Mouse (Mus musculus) T-cell, adult 66 days (primary cell): ENCODE measurements around the gene Gpr18. TPM values are rescaled to one million over a fixed set of nuclear protein-coding genes. Genes with fewer than 3 reads are reported as not detected.

ENCODE experiments used
- total RNA-seq, 2 experiments: library from RNA; stranded (reverse); gene quantifications; 3 replicates in 1 of 2; 4 replicates in 1 of 2; pipeline ENCODE4 v1.2.4; 2023

Gpr18 gene
- 10 to 100 TPM; 80.0 to 90.3 TPM for total RNA-seq

DNA sequence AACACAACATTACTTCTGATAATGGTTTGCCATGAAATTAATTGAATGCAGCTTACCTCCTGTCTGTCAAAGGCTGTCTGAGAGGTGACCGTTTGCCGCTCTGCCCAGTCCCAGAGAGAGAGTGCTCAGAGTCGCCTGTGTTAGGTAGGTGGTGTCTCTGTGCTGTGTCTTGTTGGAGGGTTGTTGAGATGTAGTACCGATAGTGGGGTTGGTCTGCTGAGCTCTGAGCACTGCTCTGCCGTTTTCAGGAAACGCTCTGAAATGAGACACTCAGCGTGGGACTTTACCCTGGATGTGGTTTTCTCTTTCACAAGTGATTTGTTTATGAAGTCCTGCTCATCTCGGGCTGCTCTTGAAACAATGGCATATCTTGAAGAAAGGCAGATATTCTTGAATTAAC is at the start of gene Gpr18:
TSS of gene Gpr18 (minus strand) at position 161 of the 400 bp plus-strand sequence.

DNA sequence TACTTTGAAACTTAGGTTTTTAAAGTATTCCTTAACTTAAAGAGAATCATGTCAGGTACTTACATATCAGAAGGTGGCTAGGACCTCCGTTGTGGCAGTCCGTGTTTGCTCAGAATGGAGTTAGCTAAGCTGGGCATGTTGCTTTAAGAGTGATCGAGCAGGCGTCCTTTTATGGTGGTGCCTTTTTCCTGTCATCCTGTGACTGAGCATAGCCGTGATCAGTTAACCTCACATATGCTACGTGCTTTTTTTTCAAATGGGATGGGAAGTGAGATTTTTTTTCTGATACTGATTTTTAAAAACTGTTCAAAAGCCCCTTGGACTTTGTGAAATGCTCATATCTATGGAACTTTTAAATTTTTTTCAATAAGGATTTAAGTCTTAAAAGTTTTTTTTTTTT is 49.4 kb upstream of the Gpr18 start, which contains the start of gene Gpr183:
TSS of gene Gpr183 (minus strand) at position 206 of the 400 bp plus-strand sequence.

DNA sequence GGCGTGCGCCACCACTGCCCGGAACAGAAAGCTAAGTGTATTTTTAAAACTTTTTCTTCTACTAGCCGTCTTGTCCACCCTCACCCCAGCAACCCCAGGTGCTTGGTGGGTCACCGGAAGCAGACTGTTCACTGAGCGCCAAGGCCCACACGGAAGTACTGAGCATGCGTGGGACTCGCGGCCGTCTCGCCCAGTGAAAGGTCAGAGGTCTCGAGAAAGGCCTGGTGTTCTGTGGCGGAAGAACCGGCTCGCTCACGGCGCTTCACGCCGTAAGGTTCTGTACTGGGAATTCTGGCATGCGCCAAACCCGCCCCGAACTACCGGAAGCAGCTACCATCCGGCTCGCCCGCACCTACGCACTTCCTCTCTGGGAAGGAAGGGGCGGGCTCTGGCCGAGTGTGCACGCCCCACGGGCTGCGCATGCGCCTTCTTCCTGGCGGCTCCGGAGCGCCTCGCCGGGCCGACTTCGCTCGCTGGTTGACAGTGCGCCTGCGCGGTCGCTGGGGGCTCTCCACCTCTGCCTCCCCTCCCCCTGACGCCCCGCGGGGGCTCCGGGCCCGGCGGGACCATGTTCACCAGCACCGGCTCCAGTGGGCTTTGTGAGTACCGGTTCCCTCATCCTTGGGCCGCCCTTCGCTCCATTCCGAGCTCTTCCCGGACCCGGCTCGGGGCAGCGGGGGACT is 37.3 kb downstream of the Gpr18 start, which contains the start of gene Ubac2:
TSS of gene Ubac2 (plus strand) at position 445 of the 683 bp plus-strand sequence.

Other genes starting within 250 kb of the Gpr18 start
- gene Dock9, start 117.9 kb downstream of the Gpr18 start, total RNA-seq = 10 to 100 TPM; 20.7 to 22.7 TPM
- 100 to 1,000 TPM in 1 of 2 experiments, 10 to 100 TPM in 1; 96.6 to 108 TPM for gene Ubac2, start 37.2 kb downstream of the Gpr18 start, total RNA-seq
- gene Gpr183, start 49.4 kb upstream of the Gpr18 start, total RNA-seq = 100 to 1,000 TPM; 126 to 147 TPM
- gene Timm8a2, start 118.9 kb upstream of the Gpr18 start, total RNA-seq = 1 to 10 TPM; 5.5 to 5.9 TPM
- gene Tm9sf2, start 191.3 kb upstream of the Gpr18 start, total RNA-seq = 10 to 100 TPM; 72.1 to 78.5 TPM